Mouse (Mus musculus) limb, embryonic 13.5 days (tissue): ENCODE measurements around the gene Pced1b. TPM values are rescaled to one million over a fixed set of nuclear protein-coding genes. Genes with fewer than 3 reads are reported as not detected.

Experiments
- ATAC-seq: fragments of 200-750 bp; cut with Nextera tagmentation; 2 replicates; pipeline ENCODE4 v1.8.0; 2017; ENCODE audit warnings: low read depth, moderate number of reproducible peaks, moderate TSS enrichment; ENCODE audit not compliant: low FRiP score
- H3K27ac ChIP-seq: fragments of 300-500 bp; sonication (generic); 2 replicates; pipeline ENCODE4 v1.5.1; 2015; ENCODE audit warnings: inconsistent platforms, mild to moderate bottlenecking, moderate library complexity
- H3K27me3 ChIP-seq: fragments of 300-500 bp; sonication (generic); 2 replicates; pipeline ENCODE4 v1.6.1; 2015; ENCODE audit warnings: mild to moderate bottlenecking, inconsistent platforms
- H3K36me3 ChIP-seq: fragments of 300-500 bp; sonication (generic); 2 replicates; pipeline ENCODE4 v1.6.1; 2015; ENCODE audit warnings: inconsistent platforms, mild to moderate bottlenecking, moderate library complexity
- H3K4me1 ChIP-seq: fragments of 300-500 bp; sonication (generic); 2 replicates; pipeline ENCODE4 v1.6.1; 2015; ENCODE audit warnings: inconsistent platforms
- H3K4me2 ChIP-seq: fragments of 300-500 bp; sonication (generic); replicated peaks from 2 replicates; pipeline ENCODE4 v1.6.1; 2015; ENCODE audit warnings: inconsistent platforms, mild to moderate bottlenecking, moderate library complexity
- H3K4me3 ChIP-seq: fragments of 300-500 bp; sonication (generic); 2 replicates; pipeline ENCODE4 v1.5.1; 2015; ENCODE audit warnings: moderate library complexity, mild to moderate bottlenecking, inconsistent platforms
- H3K9ac ChIP-seq: fragments of 300-500 bp; sonication (generic); 2 replicates; pipeline ENCODE4 v1.6.1; 2015; ENCODE audit warnings: mild to moderate bottlenecking, inconsistent platforms
- H3K9me3 ChIP-seq: fragments of 300-500 bp; sonication (generic); 2 replicates; pipeline ENCODE4 v1.6.1; 2016; ENCODE audit warnings: inconsistent platforms
- WGBS: fragments of 180-500 bp; shearing (Covaris S2); methylation state at CpG from one replicate; pipeline ENCODE4 v1.1.7; 2015; 5-methylcytosine and 5-hydroxymethylcytosine counted together
- polyA plus RNA-seq: library from polyadenylated mRNA; unstranded; fragments of >200 nt; fragmentation: Nextera tagmentation; extraction: Ambion mirVana; gene quantifications from 2 replicates; pipeline ENCODE4 v1.2.1, GENCODE M21; 2015

The Pced1b gene
- polyA plus RNA-seq, 1 experiment from 2014 or later, result 2.9 TPM

DNA sequence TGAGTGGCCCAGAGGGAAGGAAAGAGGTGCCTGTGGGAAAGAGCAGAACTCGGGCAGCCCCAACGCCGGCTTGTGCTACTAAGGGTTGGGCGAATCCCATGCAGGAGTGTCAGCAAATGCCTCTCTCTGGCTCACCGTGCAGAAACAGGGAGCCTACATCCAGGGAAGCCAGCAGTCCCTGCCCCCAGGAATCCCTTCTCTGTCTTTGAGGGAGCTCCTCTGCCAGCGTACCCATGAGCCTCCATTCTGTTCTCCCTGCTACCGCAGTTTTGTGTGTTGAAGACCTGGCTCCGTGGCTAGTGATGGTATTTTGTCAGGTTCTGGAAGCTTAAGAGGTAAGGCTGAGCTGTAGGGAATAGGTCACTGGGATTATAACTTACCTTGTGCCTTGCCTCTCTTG lies 33.2 kb downstream of the Pced1b start:
- Histone ChIP-seq H3K9me3 (no peaks in the 10 kb centered on the region), H3K36me3 (no peaks in the 10 kb centered on the region), H3K9ac (no peak overlapping the region), H3K27me3 (peaks cover 8% of the 10 kb centered on the region; the same call in 1 of the 2 replicates), H3K4me2 (no peak overlapping the region), H3K4me3 (no peak overlapping the region), H3K4me1 (peaks cover 26% of the 10 kb centered on the region), H3K27ac (no peak overlapping the region)
- WGBS, result 85% methylated on average over 8 of the region's 8 CpGs
- ATAC-seq, result no peak

- Histone ChIP-seq H3K9ac (no peak overlapping the region), H3K27me3 (peaks cover 8% of the 10 kb centered on the region; the same call in 1 of the 2 replicates), H3K9me3 (no peaks in the 10 kb centered on the region), H3K4me2 (no peak overlapping the region), H3K27ac (0 out of 2 replicates have a peak overlapping the region, but pooled peaks have one; percentile 4), H3K4me1 (peaks cover 26% of the 10 kb centered on the region), H3K36me3 (no peaks in the 10 kb centered on the region), H3K4me3 (no peak overlapping the region)
- no peak for ATAC-seq
- WGBS, result 30% methylated on average over 9 of the region's 9 CpGs
Measured at GRCm38 (mm10) chr15:97280776-97281175, 33.9 kb downstream of the Pced1b start.

- H3K9ac ChIP-seq, result no peak overlapping the region
- ATAC-seq, result no peak
- H3K9me3 ChIP-seq, result no peaks in the 10 kb centered on the region
- H3K27ac ChIP-seq, result no peak overlapping the region
- no peak overlapping the region for H3K4me2 ChIP-seq
- peaks cover 27% of the 10 kb centered on the region; the same call in 1 of the 2 replicates for H3K4me1 ChIP-seq
- H3K4me3 ChIP-seq, result no peak overlapping the region
- no peaks in the 10 kb centered on the region for H3K36me3 ChIP-seq
- H3K27me3 ChIP-seq, result peaks cover 4% of the 10 kb centered on the region; the same call in 1 of the 2 replicates
- WGBS, result 69% methylated on average over 10 of the region's 10 CpGs
Measured at GRCm38 (mm10) chr15:97281712-97282571, 35.0 kb downstream of the Pced1b start.

GRCm38 (mm10) chr15:97282572-97282881 lies 35.6 kb downstream of the Pced1b start:
- ATAC-seq, result no peak
- WGBS, result 82% methylated on average over 6 of the region's 6 CpGs
- Histone ChIP-seq H3K4me1 (peaks cover 21% of the 10 kb centered on the region; the same call in 1 of the 2 replicates), H3K9me3 (no peaks in the 10 kb centered on the region), H3K36me3 (no peaks in the 10 kb centered on the region), H3K4me3 (no peak overlapping the region), H3K27me3 (peaks cover 1% of the 10 kb centered on the region; the same call in 1 of the 2 replicates), H3K9ac (no peak overlapping the region), H3K4me2 (no peak overlapping the region), H3K27ac (no peak overlapping the region)

DNA sequence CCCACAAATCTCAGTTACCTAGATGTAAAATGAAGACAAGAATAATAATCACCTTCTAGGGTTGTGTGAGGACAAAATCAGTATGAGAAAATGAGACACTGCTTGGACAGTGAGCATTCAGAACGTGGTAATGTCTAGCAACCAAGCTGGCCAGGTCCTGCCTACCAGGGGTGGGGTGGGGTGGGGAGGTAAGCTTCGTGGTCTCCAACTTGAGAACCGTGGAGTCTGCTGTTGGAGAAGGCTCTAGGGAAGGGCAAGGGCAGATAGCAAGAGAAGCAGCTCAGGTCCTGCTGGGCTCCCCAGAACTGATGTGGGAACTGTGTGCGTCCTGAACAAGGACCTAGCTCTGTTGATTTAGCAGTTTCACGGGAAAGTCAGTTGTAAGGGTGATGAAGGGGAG lies 37.3 kb downstream of the Pced1b start:
- Histone ChIP-seq H3K4me1 (peaks cover 21% of the 10 kb centered on the region; the same call in 1 of the 2 replicates), H3K27ac (no peak overlapping the region), H3K4me3 (no peak overlapping the region), H3K4me2 (no peak overlapping the region), H3K36me3 (no peaks in the 10 kb centered on the region), H3K9me3 (no peaks in the 10 kb centered on the region), H3K27me3 (no peaks in the 10 kb centered on the region), H3K9ac (no peak overlapping the region)
- no peak for ATAC-seq
- 80% methylated on average over 5 of the region's 5 CpGs for WGBS

DNA sequence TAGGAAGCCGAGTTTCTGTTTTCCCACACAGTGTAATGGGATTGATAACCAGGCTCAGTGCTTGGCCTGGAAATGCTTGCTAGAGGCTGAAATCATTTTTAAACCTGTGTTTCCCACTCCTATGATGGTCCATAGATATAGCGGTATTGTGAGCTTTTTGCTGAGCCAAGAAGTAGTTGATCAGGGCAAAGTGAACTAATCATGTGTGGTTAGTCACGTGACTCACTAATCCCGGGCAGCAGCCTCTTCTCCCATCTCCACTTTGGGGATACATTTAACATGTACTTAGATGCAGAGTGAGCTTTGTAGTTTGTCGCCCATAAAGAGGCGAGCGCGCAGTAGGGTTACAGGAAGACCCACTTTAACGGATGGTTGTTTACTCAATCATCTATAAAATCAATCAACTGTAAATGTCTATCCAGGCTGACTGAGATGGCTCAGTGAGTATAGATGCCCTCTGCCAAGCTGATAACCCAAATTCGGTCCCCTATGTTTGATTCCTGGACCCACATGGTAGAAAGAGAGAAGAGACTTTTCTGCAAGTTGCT lies 38.8 kb downstream of the Pced1b start:
- H3K9ac ChIP-seq, result no peak overlapping the region
- no peak for ATAC-seq
- H3K27me3 ChIP-seq, result no peaks in the 10 kb centered on the region
- H3K9me3 ChIP-seq, result no peaks in the 10 kb centered on the region
- peaks cover 10% of the 10 kb centered on the region; the same call in 1 of the 2 replicates for H3K4me1 ChIP-seq
- no peak overlapping the region for H3K27ac ChIP-seq
- H3K4me2 ChIP-seq, result no peak overlapping the region
- no peak overlapping the region for H3K4me3 ChIP-seq
- 86% methylated on average over 10 of the region's 10 CpGs for WGBS
- H3K36me3 ChIP-seq, result no peaks in the 10 kb centered on the region

DNA sequence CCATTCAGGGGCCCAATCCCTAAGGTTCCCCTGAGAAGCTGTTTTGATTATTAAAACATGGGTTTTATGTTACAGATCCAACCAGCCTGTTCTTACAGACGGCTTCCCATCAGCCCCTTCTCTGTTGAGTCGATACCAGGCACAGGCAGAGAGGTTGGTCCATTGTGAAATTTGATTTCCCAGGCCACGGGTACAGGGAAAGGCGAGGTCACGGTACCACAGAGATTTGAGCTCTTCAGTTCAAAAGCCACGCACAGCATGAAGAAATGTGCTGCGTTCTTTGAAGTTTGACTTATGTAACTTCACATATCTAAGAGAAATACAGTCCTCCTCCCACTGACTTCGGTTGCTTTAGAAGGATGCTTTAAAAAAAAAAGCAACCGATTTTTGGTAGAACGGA lies 39.8 kb downstream of the Pced1b start:
- 67% methylated on average over 10 of the region's 10 CpGs for WGBS
- ATAC-seq, result no peak
- Histone ChIP-seq H3K27ac (0 out of 2 replicates have a peak overlapping the region, but pooled peaks have one; percentile 6), H3K9me3 (no peaks in the 10 kb centered on the region), H3K4me2 (no peak overlapping the region), H3K27me3 (no peaks in the 10 kb centered on the region), H3K36me3 (no peaks in the 10 kb centered on the region), H3K4me3 (no peak overlapping the region), H3K4me1 (peaks cover 14% of the 10 kb centered on the region; the same call in 1 of the 2 replicates), H3K9ac (no peak overlapping the region)

- Histone ChIP-seq H3K4me2 (no peak overlapping the region), H3K9ac (no peak overlapping the region), H3K4me3 (no peak overlapping the region), H3K9me3 (no peaks in the 10 kb centered on the region), H3K27me3 (no peaks in the 10 kb centered on the region), H3K4me1 (peaks cover 19% of the 10 kb centered on the region; the same call in 1 of the 2 replicates), H3K36me3 (no peaks in the 10 kb centered on the region), H3K27ac (no peak overlapping the region)
- ATAC-seq, result no peak
- 91% methylated on average over 5 of the region's 5 CpGs for WGBS
Measured at GRCm38 (mm10) chr15:97287436-97288143, 40.7 kb downstream of the Pced1b start.

- Histone ChIP-seq H3K4me2 (no peak overlapping the region), H3K9me3 (no peaks in the 10 kb centered on the region), H3K36me3 (no peaks in the 10 kb centered on the region), H3K27me3 (no peaks in the 10 kb centered on the region), H3K9ac (no peak overlapping the region), H3K27ac (no peak overlapping the region), H3K4me3 (no peak overlapping the region), H3K4me1 (peaks cover 19% of the 10 kb centered on the region; the same call in 1 of the 2 replicates)
- WGBS, result 76% methylated on average over 13 of the region's 13 CpGs
- ATAC-seq, result no peak
Measured at GRCm38 (mm10) chr15:97288690-97289089, 41.8 kb downstream of the Pced1b start.

- WGBS, result 83% methylated on average over 4 of the region's 4 CpGs
- ATAC-seq, result no peak
Measured at GRCm38 (mm10) chr15:97289176-97289575, 42.3 kb downstream of the Pced1b start.

DNA sequence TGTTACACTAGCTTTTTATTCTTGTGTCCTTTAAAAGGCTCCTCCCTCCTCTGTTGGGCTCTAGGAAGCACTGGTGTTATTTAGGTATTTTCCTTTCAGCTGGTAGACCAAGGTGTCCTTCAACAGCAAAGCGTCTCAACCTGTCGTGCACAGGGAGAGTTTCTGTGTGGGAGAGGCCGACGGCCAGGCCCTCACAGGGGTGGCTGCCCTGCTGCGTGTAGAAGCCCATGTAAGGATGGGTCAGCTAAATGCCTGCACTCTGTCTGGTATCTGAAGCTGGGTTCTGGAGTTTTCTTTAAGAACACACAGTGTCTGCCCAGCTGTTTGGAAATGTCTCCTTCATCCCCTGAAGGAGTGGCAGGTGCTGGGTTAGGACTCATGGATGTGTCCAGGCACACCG lies 43.4 kb downstream of the Pced1b start:
- H3K27ac ChIP-seq, result no peak overlapping the region

More at GRCm38 (mm10) chr15:97289176-97289575, 42.3 kb downstream of the Pced1b start:
- H3K4me3 ChIP-seq, result no peak overlapping the region
- H3K27ac ChIP-seq, result no peak overlapping the region
- no peaks in the 10 kb centered on the region for H3K36me3 ChIP-seq
- H3K9me3 ChIP-seq, result no peaks in the 10 kb centered on the region
- no peak overlapping the region for H3K4me2 ChIP-seq
- no peaks in the 10 kb centered on the region for H3K27me3 ChIP-seq
- peaks cover 19% of the 10 kb centered on the region; the same call in 1 of the 2 replicates for H3K4me1 ChIP-seq
- no peak overlapping the region for H3K9ac ChIP-seq

More for the DNA sequence above, 43.4 kb downstream of the Pced1b start:
- peaks cover 5% of the 10 kb centered on the region; the same call in 1 of the 2 replicates for H3K9me3 ChIP-seq
- no peaks in the 10 kb centered on the region for H3K27me3 ChIP-seq
- H3K36me3 ChIP-seq, result 0 out of 2 replicates have a peak, but pooled peaks cover under 1% of the 10 kb centered on the region
- H3K4me2 ChIP-seq, result no peak overlapping the region
- no peak overlapping the region for H3K4me3 ChIP-seq
- WGBS, result 95% methylated on average over 6 of the region's 6 CpGs
- peaks cover 19% of the 10 kb centered on the region; the same call in 1 of the 2 replicates for H3K4me1 ChIP-seq
- ATAC-seq, result no peak
- no peak overlapping the region for H3K9ac ChIP-seq
